Mouse (Mus musculus) T-helper 17 cell (primary cell): Measurements from ENCODE around the gene Foxd4.
"Not testable (repeated sequence)": the region's sequence is repeated elsewhere in the genome, so short reads cannot be mapped to it uniquely, and the experiment has no call there.

Experiments
- in situ Hi-C, 2 experiments: fragments of 300-600 bp; cut with MboI, MseI; formaldehyde crosslinking; loops; 1 replicate in 1 of 2; 2 replicates in 1 of 2; pipeline ENCODE4 v1.15.1; 2025; ENCODE audit warnings: high pct_unique_total_duplicates in 2 of 2

Gene Foxd4

GRCm38 (mm10) chr19:24875129-24875870 is 25.7 kb downstream of the Foxd4 start, which contains the start of gene Gm10053:
Gm10053 (plus strand) TSS chr19:24875686.
- in situ Hi-C loops: not testable (repeated sequence)

- in situ Hi-C loops: loop anchor here (5.0 kb wide), 5 partner anchors 167 to 587 kb away; no protein-coding TSS in a partner anchor
Observed at GRCm38 (mm10) chr19:24873873-24874272, 27.1 kb downstream of the Foxd4 start.

GRCm38 (mm10) chr19:24871037-24871635 is 29.9 kb downstream of the Foxd4 start:
- in situ Hi-C loops: loop anchor here (5.0 kb wide), 5 partner anchors 164 to 584 kb away; no protein-coding TSS in a partner anchor

GRCm38 (mm10) chr19:24865436-24865835 is 35.6 kb downstream of the Foxd4 start:
- in situ Hi-C loops: no loop called here

- in situ Hi-C loops: no loop called here
Observed at GRCm38 (mm10) chr19:24861612-24862451, 39.2 kb downstream of the Foxd4 start, which contains the start of gene Pgm5. Pgm5 (minus strand) TSS chr19:24861855.

- in situ Hi-C loops: no loop called here
Observed at GRCm38 (mm10) chr19:24861276-24861611, 39.8 kb downstream of the Foxd4 start.

- in situ Hi-C loops: loop anchor here in 1 of 2 experiments (10.0 kb wide), 2 partner anchors 537 to 543 kb away; no protein-coding TSS in a partner anchor
Observed at GRCm38 (mm10) chr19:24851456-24852315, 49.3 kb downstream of the Foxd4 start.
